Mouse (Mus musculus) neural tube, embryonic 10.5 days (tissue): ENCODE measurements around the gene Eif1ad.

Source experiments
- DNase-seq: peaks from one replicate; pipeline ENCODE4 v3.0.0-alpha.2; 2017; ENCODE audit warnings: low spot score; ENCODE audit errors: extremely low spot score

The Eif1ad gene

GRCm38 (mm10) chr19:5418750-5419466, 52.4 kb downstream of the Eif1ad start:
- DNase-seq, result no peak

- no peak for DNase-seq
Observed at GRCm38 (mm10) chr19:5419630-5420029, 53.1 kb downstream of the Eif1ad start.

- DNase-seq, result no peak
Observed at GRCm38 (mm10) chr19:5420579-5420978, 54.0 kb downstream of the Eif1ad start.
